Mouse (Mus musculus): ENCODE measurements around the gene Bag3. TPM values are rescaled to one million over a fixed set of nuclear protein-coding genes. Genes with fewer than 3 reads are reported as not detected.
"Not testable (repeated sequence)": the region's sequence is repeated elsewhere in the genome, so short reads cannot be mapped to it uniquely, and the experiment has no call there.

The Bag3 gene
- polyA plus RNA-seq, 1 experiment = 30.4 TPM

DNA sequence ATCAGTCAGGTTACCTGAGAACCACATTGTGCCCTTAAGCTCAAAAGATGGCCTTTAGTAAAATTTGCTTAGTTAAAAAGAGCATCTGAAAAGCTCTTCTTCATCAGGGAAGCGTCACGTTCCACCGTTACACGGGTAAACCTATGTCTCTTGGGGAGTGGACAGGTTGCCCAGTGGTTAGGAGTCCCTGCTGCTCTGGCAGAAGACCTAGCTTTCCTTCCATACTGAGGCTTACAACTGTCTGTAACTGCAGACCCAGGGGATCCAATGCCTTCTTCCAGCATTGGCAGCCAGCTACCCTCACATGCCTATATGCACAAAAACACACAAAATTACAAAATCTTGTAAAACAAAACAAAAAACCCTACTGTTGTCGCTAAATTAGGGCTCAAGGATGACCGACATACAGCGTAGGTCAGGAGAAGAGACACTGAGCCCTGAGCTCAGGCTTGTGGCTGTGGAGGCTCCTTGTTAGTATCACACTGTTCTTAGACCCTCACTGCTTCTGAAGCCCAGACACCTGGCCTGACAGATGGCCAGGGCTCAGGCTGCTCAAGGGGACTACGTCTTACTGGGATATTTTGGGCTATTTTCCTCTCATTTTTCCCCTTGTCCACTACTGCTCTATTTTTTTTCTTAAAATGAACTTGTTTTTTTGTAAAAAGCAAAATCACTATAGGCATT is 44.3 kb downstream of the Bag3 start:
- no peak for DNase-seq (ENCODE audit: low spot score)

DNA sequence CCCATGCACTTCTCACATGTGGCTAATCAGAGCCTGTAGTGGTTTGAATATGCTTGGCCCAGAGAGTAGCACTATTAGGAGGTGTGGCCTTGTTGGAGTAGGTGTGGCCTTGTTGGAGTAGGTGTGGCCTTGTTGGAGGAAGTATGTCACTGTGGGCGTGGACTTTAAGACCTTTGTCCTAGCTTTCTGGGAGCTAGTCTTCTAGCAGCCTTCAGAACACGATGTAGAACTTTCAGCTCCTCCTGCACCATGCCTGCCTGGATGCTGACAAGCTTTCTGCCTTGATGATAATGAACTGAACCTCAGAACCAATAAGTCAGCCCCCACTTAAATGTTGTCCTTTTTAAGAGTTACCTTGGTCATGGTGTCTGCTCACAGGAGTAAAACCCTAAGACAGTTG is 46.0 kb downstream of the Bag3 start:
- DNase-seq (ENCODE audit: low spot score) = not testable (repeated sequence)

- no peak for DNase-seq (ENCODE audit: low spot score)
Observed at GRCm38 (mm10) chr7:128569987-128570656, 46.7 kb downstream of the Bag3 start.

DNA sequence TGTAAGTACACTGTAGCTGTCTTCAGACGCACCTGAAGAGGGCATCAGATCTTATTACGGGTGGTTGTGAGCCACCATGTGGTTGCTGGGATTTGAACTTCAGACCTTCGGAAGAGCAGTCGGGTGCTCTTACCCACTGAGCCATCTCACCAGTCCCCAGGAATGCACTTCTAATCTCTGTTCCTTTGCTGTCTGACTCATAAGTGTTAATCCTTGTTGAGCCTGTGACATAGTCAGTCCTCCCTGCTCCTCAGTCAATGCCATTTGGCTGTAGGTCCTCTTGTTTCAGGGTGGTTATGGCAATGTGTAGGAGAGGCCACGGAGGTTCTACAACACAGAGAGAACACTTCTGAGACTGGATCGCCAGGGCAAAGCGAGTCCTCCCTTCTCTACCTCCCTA is 47.2 kb downstream of the Bag3 start:
- not testable (repeated sequence) for DNase-seq (ENCODE audit: low spot score)

DNA sequence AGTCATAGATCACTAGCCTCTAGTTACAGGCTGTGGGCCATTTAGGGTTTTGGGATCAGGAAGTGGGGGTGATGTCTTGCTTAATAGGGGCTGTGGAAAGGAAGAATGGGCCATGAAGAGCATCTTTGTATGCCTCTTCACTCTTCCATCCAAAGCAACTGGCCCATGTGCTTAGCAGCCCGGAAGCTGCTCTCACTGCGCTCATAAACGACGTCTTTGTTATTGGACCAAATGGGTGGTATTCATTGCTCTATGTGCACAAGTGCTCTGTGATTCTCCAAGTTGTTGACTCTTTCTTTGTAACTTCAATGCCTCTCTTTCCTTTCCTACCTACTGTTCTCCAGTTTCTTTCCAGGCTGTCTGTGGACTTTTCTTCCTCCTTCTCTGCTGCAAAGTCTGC is 48.6 kb downstream of the Bag3 start:
- DNase-seq (ENCODE audit: low spot score) = no peak

DNA sequence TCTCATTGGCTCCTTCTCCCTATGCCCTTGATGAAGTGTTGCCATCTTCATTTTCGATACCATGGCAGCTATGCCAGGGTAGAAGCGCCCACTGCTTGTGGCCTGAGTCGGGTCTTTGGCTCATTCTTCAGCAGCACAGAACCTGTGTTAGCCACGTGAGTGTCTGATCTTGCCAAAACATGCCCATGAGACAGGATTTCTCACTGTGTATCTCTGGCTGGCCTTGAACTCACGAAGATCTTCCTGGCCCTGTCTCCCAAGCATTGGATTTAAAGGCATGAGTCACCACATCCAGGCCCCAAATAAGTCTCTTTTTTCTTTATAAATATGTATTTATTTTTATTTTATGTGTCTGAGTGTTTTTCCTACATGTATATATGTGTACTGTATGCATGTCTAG is 51.8 kb downstream of the Bag3 start:
- DNase-seq (ENCODE audit: low spot score) = no peak

- DNase-seq (ENCODE audit: low spot score) = no peak
Observed at GRCm38 (mm10) chr7:128575794-128576193, 52.4 kb downstream of the Bag3 start.

DNA sequence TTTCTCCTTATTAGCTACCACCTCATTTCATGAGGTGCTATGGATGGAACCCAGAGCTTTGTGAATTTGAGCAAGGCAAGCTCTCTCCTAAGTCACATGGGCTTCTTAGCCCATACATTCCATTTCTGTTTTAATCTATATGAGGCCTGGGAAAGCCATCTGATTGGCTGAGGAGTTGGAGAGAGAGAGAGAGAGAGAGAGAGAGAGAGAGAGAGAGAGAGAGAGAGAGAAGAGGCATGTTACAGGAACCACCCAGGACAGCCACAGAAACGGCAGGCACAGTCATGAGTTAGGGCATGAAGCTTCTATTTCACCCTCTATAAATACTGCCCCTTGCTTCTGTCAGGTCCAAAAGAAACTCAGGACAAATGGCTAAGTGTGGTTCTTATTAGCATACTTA is 54.2 kb downstream of the Bag3 start:
- DNase-seq (ENCODE audit: low spot score) = no peak

DNA sequence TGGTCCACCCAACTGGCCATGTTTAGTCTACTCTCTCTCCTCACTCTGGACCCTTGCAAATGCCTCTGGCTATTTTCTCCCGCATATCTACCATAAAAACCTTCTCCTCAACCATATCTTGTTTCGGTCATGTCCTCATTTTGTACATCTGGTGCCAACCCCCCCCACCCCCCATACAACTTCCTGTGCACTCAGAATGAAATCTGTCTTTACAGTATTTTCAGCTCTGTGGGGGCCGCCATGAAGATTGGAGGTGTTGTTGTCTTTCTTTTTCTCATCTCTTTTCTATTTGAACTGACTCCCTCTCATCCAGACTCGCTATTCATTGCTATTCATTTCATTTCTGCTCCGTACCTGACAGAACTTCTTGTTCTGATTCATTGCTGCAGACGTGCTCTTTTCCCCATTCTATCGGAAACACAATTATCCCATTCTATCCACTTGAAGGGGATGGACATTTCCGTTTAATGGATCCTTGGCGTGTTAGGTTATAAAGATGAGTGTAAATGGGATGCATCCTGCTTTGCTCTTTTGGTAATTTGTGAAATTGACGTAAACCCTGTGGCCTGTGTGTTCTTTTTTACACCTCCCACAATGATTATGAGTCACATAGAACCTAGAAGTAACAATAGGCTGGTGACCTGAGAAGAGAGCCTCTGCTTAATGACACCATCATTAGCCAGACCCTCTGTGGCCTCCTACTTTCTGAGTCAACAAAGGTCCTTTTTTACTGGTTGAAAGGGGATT is 55.0 kb downstream of the Bag3 start:
- DNase-seq (ENCODE audit: low spot score) = no peak

- no peak for DNase-seq (ENCODE audit: low spot score)
Observed at GRCm38 (mm10) chr7:128579381-128579780, 56.0 kb downstream of the Bag3 start.

GRCm38 (mm10) chr7:128580318-128580717 is 56.9 kb downstream of the Bag3 start:
- no peak for DNase-seq (ENCODE audit: low spot score)

GRCm38 (mm10) chr7:128581864-128582484 is 58.6 kb downstream of the Bag3 start:
- DNase-seq (ENCODE audit: low spot score) = no peak

GRCm38 (mm10) chr7:128583213-128583948 is 60.0 kb downstream of the Bag3 start:
- DNase-seq (ENCODE audit: low spot score) = no peak

DNA sequence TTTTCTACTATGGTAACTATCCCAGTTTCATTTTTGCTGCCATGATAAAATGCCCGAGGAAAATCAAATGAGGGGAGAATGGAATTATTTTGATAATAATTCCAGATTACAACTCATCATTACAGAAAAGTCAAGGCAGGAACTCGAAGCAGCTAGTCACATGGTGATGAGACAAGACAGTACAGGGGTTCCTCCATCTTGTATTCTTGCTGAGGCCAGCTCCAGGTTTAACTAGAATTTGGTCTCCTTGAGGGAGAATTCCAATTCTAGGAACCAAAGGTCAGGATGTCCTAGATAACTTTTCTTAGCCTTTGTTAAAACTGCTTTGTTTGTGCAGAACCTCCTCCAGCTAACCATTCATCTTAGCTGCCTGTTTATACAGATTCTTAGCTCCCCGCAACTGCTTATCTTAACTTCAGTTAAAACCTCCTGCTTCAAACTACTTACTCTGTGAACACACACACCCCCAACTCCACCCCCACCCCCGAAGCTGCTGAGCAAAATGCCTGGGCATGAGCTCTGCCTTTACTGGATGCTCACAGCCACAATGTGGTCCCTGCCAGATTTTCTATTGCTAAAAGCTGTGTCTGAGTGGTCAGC is 64.0 kb downstream of the Bag3 start:
- DNase-seq (ENCODE audit: low spot score) = no peak

- DNase-seq (ENCODE audit: low spot score) = no peak
Observed at GRCm38 (mm10) chr7:128591345-128592084, 68.1 kb downstream of the Bag3 start.

GRCm38 (mm10) chr7:128592118-128592935 is 68.9 kb downstream of the Bag3 start:
- DNase-seq (ENCODE audit: low spot score) = no peak

- no peak for DNase-seq (ENCODE audit: low spot score)
Observed at GRCm38 (mm10) chr7:128592936-128593241, 69.5 kb downstream of the Bag3 start.

DNA sequence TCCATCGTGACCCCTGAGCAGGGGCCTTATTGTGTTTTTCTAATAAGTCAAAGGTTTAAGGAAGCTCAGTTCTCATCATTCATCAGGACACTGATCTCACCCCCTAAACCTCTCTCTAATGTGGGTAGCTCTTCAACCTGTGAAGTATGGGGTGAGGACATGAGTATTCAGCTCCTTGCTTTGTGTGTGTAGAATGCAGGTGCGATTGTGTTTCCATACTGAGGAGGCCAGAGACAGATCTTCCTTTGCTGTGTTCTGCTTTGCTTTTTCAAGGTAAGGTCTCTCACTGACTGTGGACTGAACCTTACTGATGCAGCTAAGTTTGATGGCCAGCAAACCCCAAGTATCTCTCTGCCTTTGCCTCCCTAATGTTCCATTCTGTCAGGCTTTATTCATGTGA is 72.9 kb downstream of the Bag3 start:
- no peak for DNase-seq (ENCODE audit: low spot score)

Measured in urinary bladder, adult 2 months (tissue).